Mouse (Mus musculus) bone marrow macrophage, adult 2 months (primary cell): ENCODE data around the gene Lrrc58.

Source experiments
- CTCF ChIP-seq: IDR thresholded peaks from 2 replicates; pipeline ENCODE4 v1.5.1; 2012; ENCODE audit warnings: low read depth, mild to moderate bottlenecking, low read length, moderate library complexity
- POLR2A ChIP-seq: IDR thresholded peaks from 2 replicates; pipeline ENCODE4 v1.6.1; 2012; ENCODE audit warnings: mild to moderate bottlenecking, low read depth, low read length, borderline replicate concordance

GRCm38 (mm10) chr16:37893381-37893780, 25.2 kb downstream of the Lrrc58 start:
- TF ChIP-seq POLR2A (no peak), CTCF (no peak)
